Mouse (Mus musculus): Measurements from ENCODE around the gene Otub1.

DNA sequence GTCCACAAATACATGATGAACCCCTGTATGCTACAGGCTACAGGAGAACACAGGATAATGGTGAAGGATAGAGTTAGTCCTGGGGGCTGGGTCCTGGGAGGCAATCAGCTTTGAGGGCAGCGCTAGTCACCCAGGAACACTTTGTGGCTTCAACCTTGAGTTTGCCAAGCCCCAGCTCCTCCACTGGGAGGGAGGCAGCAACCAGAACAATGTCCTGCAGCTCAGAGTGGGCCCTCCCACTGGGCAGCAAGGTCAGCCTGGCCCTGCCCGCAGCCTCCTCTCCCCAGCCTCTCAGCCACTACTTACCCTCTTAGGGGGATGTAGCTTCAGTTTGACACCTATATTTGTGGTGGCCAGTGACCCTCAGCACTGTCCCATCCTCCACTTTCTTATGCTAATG, 37.7 kb downstream of the Otub1 start:
- TF ChIP-seq POU5F1 (IDR thresholded peaks at IDR 0.05; ENCODE audit: borderline replicate concordance, low read length) (no peak), CTCF (conservative IDR thresholded peaks at IDR 0.05; ENCODE audit: low read length) (no peak), NANOG (IDR thresholded peaks at IDR 0.05; ENCODE audit: borderline replicate concordance, low read length) (no peak)
